Mouse (Mus musculus) CH12.LX (cell line): ENCODE results near the gene Cwc25. TPM values are rescaled to one million over a fixed set of nuclear protein-coding genes. Genes with fewer than 3 reads are reported as not detected.

Experiments used
- DNase-seq: peaks from one replicate; pipeline ENCODE4 v3.0.0-alpha.2; 2013; ENCODE audit errors: extremely low read depth
- H3K27ac ChIP-seq: 2 replicates; pipeline ENCODE4 v1.5.1; 2012; ENCODE audit warnings: low read depth, mild to moderate bottlenecking, control low read depth, moderate library complexity; ENCODE audit not compliant: insufficient read depth
- H3K27me3 ChIP-seq: replicated peaks from 2 replicates; pipeline ENCODE3; 2012; ENCODE audit warnings: inconsistent platforms
- H3K36me3 ChIP-seq, 2 experiments: replicated peaks in 1 of 2; 2 replicates each; pipeline versions ENCODE3 to v1.6.1; 2012; ENCODE audit warnings: inconsistent platforms in 1 of 2, low read length in 1 of 2, mild to moderate bottlenecking in 1 of 2, mixed read lengths in 1 of 2, moderate library complexity in 1 of 2; ENCODE audit not compliant: control insufficient read depth in 1 of 2, insufficient read depth in 1 of 2
- H3K4me1 ChIP-seq, 2 experiments: 2 replicates each; pipeline ENCODE4 v1.6.1; 2012; ENCODE audit warnings: inconsistent platforms in 1 of 2, moderate library complexity in 1 of 2; ENCODE audit not compliant: insufficient read depth in 2 of 2, control insufficient read depth in 1 of 2
- H3K4me2 ChIP-seq: 2 replicates; pipeline ENCODE4 v1.6.1; 2012; ENCODE audit warnings: low read depth, mild to moderate bottlenecking, control low read depth; ENCODE audit not compliant: poor library complexity, insufficient read depth, severe bottlenecking
- H3K4me3 ChIP-seq, 3 experiments: fragments of 150-350 bp in 1 of 3; sonication (generic) in 1 of 3; replicated peaks in 1 of 3; 2 replicates each; pipeline versions ENCODE3 to v1.5.1; 2011 to 2012; ENCODE audit warnings: low read depth in 2 of 3, low read length in 2 of 3, mild to moderate bottlenecking in 2 of 3, moderate library complexity in 2 of 3, control low read depth in 1 of 3, improper control_type of control experiment in 1 of 3, inconsistent platforms in 1 of 3, mixed read lengths in 1 of 3; ENCODE audit not compliant: poor library complexity in 1 of 3
- H3K79me2 ChIP-seq: replicated peaks from 2 replicates; pipeline ENCODE4 v1.6.1; 2012; ENCODE audit warnings: mild to moderate bottlenecking, moderate library complexity; ENCODE audit not compliant: control insufficient read depth, poor library complexity, insufficient read depth, severe bottlenecking; ENCODE audit errors: extremely low read depth
- H3K9ac ChIP-seq: 2 replicates; pipeline ENCODE4 v1.6.1; 2012; ENCODE audit warnings: low read depth, mild to moderate bottlenecking, control low read depth, moderate library complexity; ENCODE audit not compliant: insufficient read depth
- H3K9me3 ChIP-seq: replicated peaks from 2 replicates; pipeline ENCODE3; 2012; ENCODE audit warnings: low read length, inconsistent platforms, mixed read lengths
- BHLHE40 ChIP-seq: IDR thresholded peaks from 2 replicates; pipeline ENCODE4 v1.6.1; 2011; ENCODE audit warnings: mild to moderate bottlenecking, low read depth, low read length, improper control_type of control experiment
- CHD1 ChIP-seq: IDR thresholded peaks from 2 replicates; pipeline ENCODE4 v1.6.1; 2012; ENCODE audit warnings: low read depth, low read length, improper control_type of control experiment, inconsistent platforms
- CHD2 ChIP-seq: IDR thresholded peaks from 2 replicates; pipeline ENCODE4 v1.6.1; 2011; ENCODE audit warnings: low read length, improper control_type of control experiment
- CTCF ChIP-seq, 2 experiments: IDR thresholded peaks in 1 of 2; conservative IDR thresholded peaks in 1 of 2; 2 replicates each; pipeline ENCODE4 v1.5.1; 2011 to 2012; ENCODE audit warnings: low read depth in 2 of 2, low read length in 2 of 2, improper control_type of control experiment in 1 of 2, inconsistent platforms in 1 of 2, mild to moderate bottlenecking in 1 of 2, moderate library complexity in 1 of 2
- E2F4 ChIP-seq: IDR thresholded peaks from 2 replicates; pipeline ENCODE4 v1.6.1; 2011; ENCODE audit warnings: low read depth, low read length, improper control_type of control experiment; ENCODE audit not compliant: insufficient replicate concordance
- ELF1 ChIP-seq: IDR thresholded peaks from 2 replicates; pipeline ENCODE4 v1.6.1; 2014; ENCODE audit warnings: low read depth, mild to moderate bottlenecking, inconsistent platforms, low read length, improper control_type of control experiment
- EP300 ChIP-seq: IDR thresholded peaks from 2 replicates; pipeline ENCODE4 v1.6.1; 2011; ENCODE audit warnings: low read length, improper control_type of control experiment
- ETS1 ChIP-seq: conservative IDR thresholded peaks from 2 replicates; pipeline ENCODE4 v1.6.1; 2012; ENCODE audit warnings: low read depth, mild to moderate bottlenecking, inconsistent platforms, low read length, improper control_type of control experiment, moderate library complexity
- GABPA ChIP-seq: IDR thresholded peaks from 2 replicates; pipeline ENCODE4 v1.6.1; 2012; ENCODE audit warnings: low read depth, low read length, improper control_type of control experiment, inconsistent platforms; ENCODE audit not compliant: insufficient replicate concordance
- HCFC1 ChIP-seq: IDR thresholded peaks from 2 replicates; pipeline ENCODE4 v1.6.1; 2012; ENCODE audit warnings: low read depth, mild to moderate bottlenecking, inconsistent platforms, low read length, improper control_type of control experiment
- IRF4 ChIP-seq: IDR thresholded peaks from 2 replicates; pipeline ENCODE4 v1.6.1; 2014; ENCODE audit warnings: low read depth, mild to moderate bottlenecking, inconsistent platforms, low read length, improper control_type of control experiment
- JUN ChIP-seq: IDR thresholded peaks from 2 replicates; pipeline ENCODE4 v1.6.1; 2011; ENCODE audit warnings: low read depth, mild to moderate bottlenecking, low read length, improper control_type of control experiment, moderate library complexity; ENCODE audit not compliant: insufficient read depth
- JUND ChIP-seq: conservative IDR thresholded peaks from 2 replicates; pipeline ENCODE4 v1.6.1; 2011; ENCODE audit warnings: low read depth, low read length, improper control_type of control experiment
- KAT2A ChIP-seq: IDR thresholded peaks from 2 replicates; pipeline ENCODE4 v1.6.1; 2012; ENCODE audit warnings: low read length, improper control_type of control experiment, inconsistent platforms; ENCODE audit not compliant: insufficient replicate concordance
- MAFK ChIP-seq: IDR thresholded peaks from 2 replicates; pipeline ENCODE4 v1.6.1; 2011; ENCODE audit warnings: low read length, improper control_type of control experiment; ENCODE audit not compliant: insufficient replicate concordance
- MAX ChIP-seq: IDR thresholded peaks from 2 replicates; pipeline ENCODE4 v1.6.1; 2011; ENCODE audit warnings: low read length, improper control_type of control experiment
- MAZ ChIP-seq: IDR thresholded peaks from 2 replicates; pipeline ENCODE4 v1.6.1; 2012; ENCODE audit warnings: low read depth, mild to moderate bottlenecking, inconsistent platforms, low read length, improper control_type of control experiment, moderate library complexity
- MEF2A ChIP-seq: IDR thresholded peaks from 2 replicates; pipeline ENCODE4 v1.6.1; 2014; ENCODE audit warnings: low read depth, mild to moderate bottlenecking, inconsistent platforms, low read length, improper control_type of control experiment, borderline replicate concordance
- MXI1 ChIP-seq: IDR thresholded peaks from 2 replicates; pipeline ENCODE4 v1.6.1; 2011; ENCODE audit warnings: mild to moderate bottlenecking, low read depth, low read length, improper control_type of control experiment
- MYC ChIP-seq: IDR thresholded peaks from 2 replicates; pipeline ENCODE4 v1.6.1; 2011; ENCODE audit warnings: low read depth, mild to moderate bottlenecking, improper control_type of control experiment, low read length
- NELFE ChIP-seq: IDR thresholded peaks from 2 replicates; pipeline ENCODE4 v1.6.1; 2011; ENCODE audit warnings: low read depth, low read length, improper control_type of control experiment
- NRF1 ChIP-seq: IDR thresholded peaks from 2 replicates; pipeline ENCODE4 v1.6.1; 2014; ENCODE audit warnings: low read depth, mild to moderate bottlenecking, inconsistent platforms, low read length, improper control_type of control experiment, moderate library complexity
- PAX5 ChIP-seq: IDR thresholded peaks from 2 replicates; pipeline ENCODE4 v1.6.1; 2012; ENCODE audit warnings: low read length, inconsistent platforms, mixed read lengths
- POLR2A ChIP-seq: IDR thresholded peaks from 2 replicates; pipeline ENCODE4 v1.6.1; 2011; ENCODE audit warnings: low read depth, mild to moderate bottlenecking, improper control_type of control experiment, low read length
- POLR2AphosphoS2 ChIP-seq: IDR thresholded peaks from 2 replicates; pipeline ENCODE4 v1.6.1; 2011; ENCODE audit warnings: low read depth, low read length, improper control_type of control experiment
- RAD21 ChIP-seq: IDR thresholded peaks from 2 replicates; pipeline ENCODE4 v1.6.1; 2011; ENCODE audit warnings: low read depth, mild to moderate bottlenecking, low read length, improper control_type of control experiment, moderate library complexity
- RCOR1 ChIP-seq: conservative IDR thresholded peaks from 2 replicates; pipeline ENCODE4 v1.6.1; 2012; ENCODE audit warnings: low read depth, mild to moderate bottlenecking, inconsistent platforms, low read length, improper control_type of control experiment
- SIN3A ChIP-seq: IDR thresholded peaks from 2 replicates; pipeline ENCODE4 v1.6.1; 2012; ENCODE audit warnings: low read length, improper control_type of control experiment, inconsistent platforms
- SMC3 ChIP-seq: IDR thresholded peaks from 2 replicates; pipeline ENCODE4 v1.6.1; 2011; ENCODE audit warnings: low read depth, low read length, improper control_type of control experiment
- TBP ChIP-seq: conservative IDR thresholded peaks from 2 replicates; pipeline ENCODE4 v1.6.1; 2011; ENCODE audit warnings: low read depth, low read length, improper control_type of control experiment
- TCF12 ChIP-seq: IDR thresholded peaks from 2 replicates; pipeline ENCODE4 v1.6.1; 2014; ENCODE audit warnings: low read depth, mild to moderate bottlenecking, inconsistent platforms, low read length, improper control_type of control experiment
- UBTF ChIP-seq: IDR thresholded peaks from 2 replicates; pipeline ENCODE4 v1.6.1; 2012; ENCODE audit warnings: low read depth, mild to moderate bottlenecking, inconsistent platforms, low read length, improper control_type of control experiment, moderate library complexity
- USF1 ChIP-seq: IDR thresholded peaks from 2 replicates; pipeline ENCODE4 v1.6.1; 2014; ENCODE audit warnings: low read depth, mild to moderate bottlenecking, inconsistent platforms, low read length, improper control_type of control experiment
- USF2 ChIP-seq: conservative IDR thresholded peaks from 2 replicates; pipeline ENCODE4 v1.6.1; 2011; ENCODE audit warnings: low read depth, low read length, improper control_type of control experiment
- ZC3H11A ChIP-seq: IDR thresholded peaks from 2 replicates; pipeline ENCODE4 v1.6.1; 2012; ENCODE audit warnings: low read depth, mild to moderate bottlenecking, inconsistent platforms, low read length, improper control_type of control experiment
- ZKSCAN1 ChIP-seq: IDR thresholded peaks from 2 replicates; pipeline ENCODE4 v1.6.1; 2012; ENCODE audit warnings: low read depth, inconsistent platforms, low read length, improper control_type of control experiment, borderline replicate concordance
- ZMIZ1 ChIP-seq: IDR thresholded peaks from 2 replicates; pipeline ENCODE4 v1.6.1; 2012; ENCODE audit warnings: low read depth, mild to moderate bottlenecking, inconsistent platforms, low read length, improper control_type of control experiment
- ZNF384 ChIP-seq: IDR thresholded peaks from 2 replicates; pipeline ENCODE4 v1.6.1; 2012; ENCODE audit warnings: low read depth, low read length, improper control_type of control experiment, inconsistent platforms
- dilution Hi-C: fragments of 300-500 bp; cut with MboI; formaldehyde crosslinking; loops from 2 replicates; pipeline ENCODE4 v1.14.3; 2020; ENCODE audit warnings: low sequenced_read_pairs; ENCODE audit not compliant: extremely low pct_unique_long_range_greater_than_20kb, extremely low pct_ligation_motif_present
- in situ Hi-C: fragments of 300-500 bp; cut with MboI; formaldehyde crosslinking; loops from 3 replicates; pipeline ENCODE4 v1.14.3; 2019; ENCODE audit warnings: low sequenced_read_pairs, low pct_ligation_motif_present, low pct_unique_long_range_greater_than_20kb, mixed read lengths
- polyA plus RNA-seq: library from polyadenylated mRNA; unstranded; fragments of >175 nt; gene quantifications from 2 replicates; pipeline ENCODE4 v1.2.1, GENCODE M21; 2012; ENCODE audit warnings: low read depth; ENCODE audit not compliant: insufficient read length
- total RNA-seq, 2 experiments: library from RNA; depleted of rRNA; stranded (reverse); fragments of 300-350 nt in 1 of 2; fragments of >200 nt in 1 of 2; gene quantifications; 2 replicates each; pipeline ENCODE4 v1.2.3; 2012 to 2014

Gene Cwc25
- total and polyA plus RNA-seq, 3 experiments: 16.7 to 21.5 (median 19.6) TPM

- H3K9ac ChIP-seq: peak within 1 kb of the TSS; percentile 90
- peak; percentile 99 for DNase-seq
- in situ Hi-C loops (no loop called here), dilution Hi-C loops (no loop called here)
- H3K4me3 ChIP-seq: peak within 1 kb of the TSS; percentile 83 to 96 (median 90)
- peaks cover 2% of the 10 kb centered on the region for H3K27me3 ChIP-seq
- H3K9me3 ChIP-seq: peaks cover 4% of the 10 kb centered on the region
- no peak; the same call in 1 of the 2 replicates for TF ChIP-seq SMC3
- 0 out of 2 replicates have a peak, but pooled peaks have one; percentile 22 for TF ChIP-seq ZNF384
- TF ChIP-seq E2F4: peak; percentile 89; the same call in 1 of the 2 replicates
- peak; percentile 86 for TF ChIP-seq NRF1
- peak; percentile 74; the same call in 1 of the 2 replicates for TF ChIP-seq GABPA
- TF ChIP-seq MXI1: peak; percentile 92
- no peak for TF ChIP-seq PAX5
- peak; percentile 96; the same call in 1 of the 2 replicates for TF ChIP-seq MYC
- TF ChIP-seq RCOR1: peak; percentile 75; the same call in 1 of the 2 replicates
- peak; percentile 99 for TF ChIP-seq MAX
- TF ChIP-seq POLR2AphosphoS2: peak; percentile 99
- no peak for TF ChIP-seq EP300
- TF ChIP-seq MAFK: no peak
- peak; percentile 71; the same call in 1 of the 2 replicates for TF ChIP-seq CHD2
- TF ChIP-seq POLR2A: peak; percentile 100
- peak; percentile 100 for TF ChIP-seq NELFE
- TF ChIP-seq SIN3A: peak; percentile 99
- peak; percentile 99 for TF ChIP-seq ZMIZ1
- TF ChIP-seq JUND: no peak
- peak; percentile 99 for TF ChIP-seq USF1
- no peak for TF ChIP-seq ZC3H11A
- peak; percentile 61; the same call in 1 of the 2 replicates for TF ChIP-seq CHD1
- no peak; the same call in 1 of the 2 replicates for TF ChIP-seq ZKSCAN1
- TF ChIP-seq CTCF (conservative IDR thresholded peaks at IDR 0.05 in 1 of 2, IDR thresholded peaks at IDR 0.05 in 1 of 2; ENCODE audit: low read depth in 2 of 2, low read length in 2 of 2): no peak
- TF ChIP-seq KAT2A: peak; percentile 98
- TF ChIP-seq MEF2A: peak; percentile 94
- peak; percentile 99 for TF ChIP-seq MAZ
- peak; percentile 97 for TF ChIP-seq TBP
- 0 out of 2 replicates have a peak, but pooled peaks have one; percentile 41 for TF ChIP-seq UBTF
- TF ChIP-seq JUN: no peak; the same call in 1 of the 2 replicates
- peak; percentile 95 for TF ChIP-seq HCFC1
- peak; percentile 85 for TF ChIP-seq IRF4
- TF ChIP-seq BHLHE40: peak; percentile 87
- peak; percentile 98 for TF ChIP-seq USF2
- TF ChIP-seq TCF12: peak; percentile 98
- peak; percentile 89 for TF ChIP-seq ELF1
- TF ChIP-seq ETS1: peak; percentile 63
- no peak for TF ChIP-seq RAD21
- H3K36me3 ChIP-seq: peaks cover 38 to 46% of the 10 kb centered on the region in 2 experiments
- peaks cover 39% of the 10 kb centered on the region for H3K79me2 ChIP-seq
- H3K27ac ChIP-seq: peak within 1 kb of the TSS; percentile 69
- H3K4me1 ChIP-seq: peaks cover 8 to 34% of the 10 kb centered on the region in 2 experiments
- peak within 1 kb of the TSS; percentile 85 for H3K4me2 ChIP-seq
These were observed 15.6 kb upstream of the Cwc25 start, which contains the start of gene Rpl23 for GRCm38 (mm10) chr11:97781832-97782563. TSS of gene Rpl23 (minus strand) at chr11:97782437.
